Mouse (Mus musculus) ovary, postnatal 10 days (tissue): Measurements from ENCODE around the gene Gm10647.
"Not testable (repeated sequence)": the region's sequence is repeated elsewhere in the genome, so short reads cannot be mapped to it uniquely, and the experiment has no call there.

Experiments used
- DNase-seq: peaks from one replicate; pipeline ENCODE4 v3.0.0; 2022; ENCODE audit warnings: low spot score

The Gm10647 gene

DNA sequence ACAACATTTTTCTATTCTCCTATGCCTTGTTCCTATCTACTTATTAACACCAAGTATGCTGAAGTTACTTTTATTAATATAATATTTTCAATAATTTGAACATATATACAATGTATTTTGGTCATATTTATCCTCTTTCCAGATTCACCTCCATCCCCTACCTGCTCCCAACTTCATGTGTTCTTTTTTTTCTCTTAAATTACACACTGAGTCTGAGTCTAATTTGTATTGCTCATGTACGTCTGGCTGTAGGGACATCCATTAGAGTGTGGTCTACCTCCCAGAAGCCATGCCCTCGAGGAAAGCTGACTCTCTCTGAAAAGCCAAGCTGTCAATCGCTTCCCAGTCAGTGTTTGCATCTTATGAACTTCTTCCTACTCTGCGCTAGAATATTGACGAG is at the start of gene Gm10647:
TSS of gene Gm10647 (plus strand) at position 301 of the 400 bp plus-strand sequence.
- DNase-seq = no peak

DNA sequence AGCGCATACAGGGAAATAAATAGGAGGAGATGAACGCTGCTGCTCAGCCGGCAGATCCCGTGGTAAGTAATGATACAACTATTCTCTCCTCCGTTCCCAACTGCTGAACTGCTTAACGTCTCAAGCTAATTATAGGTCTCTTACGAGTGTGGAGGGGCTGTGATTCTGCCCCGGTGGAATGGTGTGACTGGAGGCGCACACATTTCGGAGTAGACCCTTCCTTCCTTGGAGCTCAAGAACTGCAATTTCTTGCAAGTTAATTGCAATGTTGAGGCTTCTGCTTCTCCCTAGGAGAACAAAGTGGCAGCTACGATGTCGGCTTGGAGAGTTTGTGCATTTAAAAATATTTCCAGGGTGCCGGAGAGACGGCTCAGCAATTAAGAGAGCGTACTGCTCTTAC is 48.4 kb upstream of the Gm10647 start:
- DNase-seq = no peak

DNA sequence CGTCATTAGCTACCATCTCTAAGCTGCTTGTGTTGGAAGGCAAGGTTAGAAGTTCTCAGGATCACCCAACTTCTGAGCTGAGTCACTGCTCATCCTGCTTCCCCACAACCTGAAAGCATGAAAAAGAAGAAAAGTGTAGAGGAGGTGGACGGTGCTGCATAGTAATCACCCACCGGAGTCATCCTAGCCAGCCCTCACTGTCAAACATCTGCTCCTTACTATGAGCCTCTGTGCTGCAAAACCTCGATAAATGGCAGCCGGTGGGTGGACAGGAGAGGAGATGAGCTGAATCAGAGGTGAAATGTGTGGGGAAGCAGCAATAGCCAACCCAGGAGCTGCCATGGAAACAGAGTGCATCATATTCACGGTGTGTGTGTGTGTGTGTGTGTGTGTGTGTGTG is 44.0 kb upstream of the Gm10647 start:
- DNase-seq = no peak

DNA sequence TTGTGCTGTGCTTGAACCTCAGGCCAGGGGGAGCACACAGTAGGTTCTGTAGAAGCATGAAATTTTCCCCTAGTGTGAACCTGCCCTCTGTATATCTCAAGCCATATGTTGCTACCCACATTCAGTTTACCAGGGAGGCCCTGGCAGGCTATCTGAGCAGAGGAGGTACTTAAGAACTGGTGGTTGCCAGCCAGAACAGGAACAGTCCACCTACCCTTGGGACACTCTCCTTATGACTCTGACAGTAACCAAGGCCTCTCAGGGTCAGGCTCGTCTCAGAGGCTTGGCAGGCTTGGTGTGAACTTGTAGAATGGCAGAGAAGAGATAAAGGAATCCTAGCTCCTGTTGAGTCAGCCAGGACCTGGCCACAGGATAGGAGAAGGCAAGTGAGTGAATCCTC is 35.8 kb upstream of the Gm10647 start:
- no peak for DNase-seq

DNA sequence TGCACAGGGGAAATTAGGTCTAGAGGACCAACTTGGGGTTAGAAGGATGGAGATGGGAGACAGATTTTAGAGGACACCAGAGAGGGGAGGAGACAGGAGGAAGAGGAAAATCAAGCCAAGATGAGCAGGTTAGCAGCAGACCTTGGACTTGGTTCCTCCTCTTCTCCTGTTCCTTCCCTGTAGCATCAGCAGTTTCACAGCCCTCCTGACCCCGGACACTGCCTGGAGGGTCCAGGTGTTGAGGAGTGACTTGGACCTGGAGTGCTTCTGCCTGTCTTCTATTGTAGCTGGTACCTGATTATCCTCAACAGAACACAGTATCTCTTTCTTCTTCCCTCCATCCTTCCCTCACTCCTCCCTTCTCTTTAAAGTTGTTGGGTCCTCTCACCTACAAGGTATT is 28.1 kb upstream of the Gm10647 start:
- no peak for DNase-seq

GRCm38 (mm10) chr9:66769275-66769674 is 27.6 kb upstream of the Gm10647 start:
- DNase-seq = no peak

DNA sequence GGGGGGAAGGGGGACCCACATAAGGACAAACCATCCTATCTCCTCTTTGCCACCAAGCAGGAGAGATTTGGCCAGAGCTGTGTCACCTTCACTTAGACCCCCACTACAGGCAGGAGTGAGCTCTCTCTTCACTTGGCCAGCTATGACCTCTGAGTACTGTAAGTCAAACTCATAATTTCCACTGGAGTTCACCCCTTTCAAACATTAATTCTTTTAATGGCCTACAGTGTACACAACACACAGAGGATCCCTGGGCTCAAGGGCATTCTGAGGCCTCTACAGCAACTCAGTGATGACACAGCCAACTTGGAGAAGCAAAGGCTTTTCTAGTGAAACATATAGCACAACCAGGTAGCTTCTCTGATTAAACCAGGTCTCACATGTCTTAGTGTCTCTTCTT is 26.1 kb upstream of the Gm10647 start:
- no peak for DNase-seq

DNA sequence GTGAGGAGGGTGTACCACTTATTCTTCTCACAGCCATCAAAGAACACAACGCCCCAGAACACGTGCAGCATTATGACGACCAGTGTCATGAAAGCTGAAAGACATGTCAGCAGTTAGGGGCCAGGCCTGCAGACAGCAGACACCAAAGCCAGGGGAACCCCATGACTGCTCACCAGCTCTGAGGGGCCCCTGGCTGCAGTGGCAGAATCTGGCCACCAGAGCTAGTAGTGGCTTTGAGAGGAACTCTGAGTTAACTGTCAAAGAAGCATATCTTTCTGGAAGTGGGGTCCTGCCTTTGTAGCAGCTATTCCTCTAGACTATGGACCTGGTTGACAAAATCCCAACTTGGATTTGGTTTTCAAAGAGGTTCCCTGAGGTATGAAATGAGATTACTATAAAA is 12.3 kb upstream of the Gm10647 start:
- not testable (repeated sequence) for DNase-seq

- no peak for DNase-seq
These were observed 9.0 kb upstream of the Gm10647 start for GRCm38 (mm10) chr9:66787821-66788220.

DNA sequence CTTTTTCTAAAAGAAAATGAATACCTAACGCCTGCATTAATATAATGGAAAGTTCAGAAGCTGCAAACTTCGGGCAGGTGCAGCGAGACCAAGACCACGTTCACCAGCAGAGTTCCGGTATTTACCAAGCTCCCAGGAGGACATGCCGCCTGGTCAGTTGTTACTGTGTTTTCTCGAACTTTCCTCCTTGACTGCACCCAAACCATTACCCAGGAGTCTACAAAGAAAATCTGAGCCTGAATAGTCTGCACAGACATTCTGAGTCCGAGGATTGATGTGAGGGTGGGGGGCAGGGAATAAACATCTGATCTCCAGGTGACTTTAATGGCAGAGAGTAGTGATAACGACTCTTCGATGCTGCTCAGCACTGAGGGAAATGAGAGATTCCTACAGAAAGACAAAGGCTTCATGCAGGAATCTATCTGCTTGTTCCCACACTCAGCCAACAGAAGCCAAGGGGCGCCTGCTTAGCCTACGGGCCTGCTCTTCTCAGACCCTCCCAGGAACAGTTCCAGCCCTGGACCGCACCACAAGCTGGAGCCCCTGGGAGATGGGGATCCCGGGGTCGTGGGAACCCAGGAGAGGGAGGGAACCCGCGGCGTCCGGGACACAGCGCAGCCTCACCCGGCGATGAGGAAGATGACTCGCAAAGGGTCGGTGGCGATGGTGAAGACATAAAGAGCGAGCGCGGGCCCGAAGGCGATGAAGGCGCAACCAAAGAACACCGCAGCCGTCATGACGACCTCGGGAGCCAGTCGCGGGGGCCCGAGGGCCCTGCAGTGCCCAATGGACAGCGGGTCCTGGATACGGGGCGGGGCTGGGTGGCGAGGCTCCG is 2.0 kb upstream of the Gm10647 start:
- DNase-seq = no peak

- peak; percentile 83 for DNase-seq
These were observed 1.1 kb upstream of the Gm10647 start, which contains the start of gene Aph1b for GRCm38 (mm10) chr9:66795464-66796324. Aph1b (minus strand) TSS chr9:66795490.

DNA sequence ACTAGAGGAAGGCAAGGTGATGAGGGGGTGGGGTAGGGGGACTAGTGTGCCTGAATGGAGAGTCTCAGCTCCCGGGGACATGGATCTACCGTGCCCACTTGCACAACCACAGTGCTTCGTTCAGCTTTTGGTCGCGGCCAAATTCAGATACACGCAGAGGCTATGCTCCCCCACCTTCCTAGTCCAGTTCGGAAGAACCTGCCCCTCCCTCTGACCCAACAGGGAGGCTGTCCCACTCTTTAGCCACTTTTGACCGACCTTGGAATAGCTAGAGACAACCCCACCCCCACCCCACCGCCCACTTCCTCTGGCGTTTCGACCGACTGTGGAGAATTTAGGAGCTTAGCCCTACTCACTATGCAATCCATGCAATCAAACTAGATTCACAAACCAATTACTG is 5.1 kb downstream of the Gm10647 start:
- DNase-seq = no peak

DNA sequence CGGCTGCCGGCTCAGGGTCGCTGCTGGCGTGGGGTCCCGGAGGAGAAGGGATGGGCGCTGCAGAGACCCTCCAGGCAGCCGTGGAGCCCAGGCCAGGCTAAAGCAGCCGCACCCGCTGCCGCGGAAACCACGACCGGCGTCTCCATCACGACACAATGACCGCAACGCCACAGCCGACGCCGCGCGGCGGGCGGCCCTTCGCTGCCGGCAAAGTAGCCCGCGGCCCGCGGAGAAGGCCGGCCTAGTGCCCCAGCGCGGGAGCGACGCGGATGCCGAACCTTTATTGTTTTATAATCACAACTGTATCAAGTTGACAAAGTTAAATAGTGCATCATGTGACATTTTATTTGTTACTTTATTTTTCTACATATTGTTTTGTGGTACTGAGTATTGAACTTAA is 9.1 kb downstream of the Gm10647 start:
- DNase-seq = not testable (repeated sequence)

- DNase-seq = no peak
These were observed 16.6 kb downstream of the Gm10647 start for GRCm38 (mm10) chr9:66813392-66813791.

- no peak for DNase-seq
These were observed 24.2 kb downstream of the Gm10647 start for GRCm38 (mm10) chr9:66820996-66821395.

DNA sequence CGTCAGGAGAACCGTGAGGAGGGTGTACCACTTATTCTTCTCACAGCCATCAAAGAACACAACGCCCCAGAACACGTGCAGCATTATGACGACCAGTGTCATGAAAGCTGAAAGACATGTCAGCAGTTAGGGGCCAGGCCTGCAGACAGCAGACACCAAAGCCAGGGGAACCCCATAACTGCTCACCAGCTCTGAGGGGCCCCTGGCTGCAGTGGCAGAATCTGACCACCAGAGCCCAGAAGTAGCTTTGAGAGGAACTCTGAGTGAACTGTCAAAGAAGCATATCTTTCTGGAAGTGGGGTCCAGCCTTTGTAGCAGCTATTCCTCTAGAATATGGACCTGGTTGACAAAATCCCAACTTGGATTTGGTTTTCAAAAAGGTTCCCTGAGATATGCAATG is 25.4 kb downstream of the Gm10647 start:
- DNase-seq = not testable (repeated sequence)

DNA sequence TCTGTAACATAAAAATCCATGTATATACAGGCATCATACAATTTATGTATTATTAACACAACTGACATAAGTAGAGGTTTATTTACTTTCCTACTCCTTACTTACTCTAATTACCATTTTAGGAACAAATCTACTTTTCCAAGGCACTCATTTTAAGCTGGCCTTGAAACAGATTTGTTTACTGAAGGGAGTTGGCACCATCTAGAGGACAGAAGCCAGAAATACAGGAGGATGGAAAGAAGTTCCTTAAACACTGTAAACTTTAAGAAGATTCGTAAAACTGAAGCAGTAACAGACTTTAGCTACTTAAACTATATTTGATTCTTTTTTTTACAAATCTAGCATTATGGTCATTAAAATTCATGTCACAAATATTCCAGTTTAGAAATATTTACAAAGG is 29.2 kb downstream of the Gm10647 start:
- no peak for DNase-seq

- no peak for DNase-seq
These were observed 35.6 kb downstream of the Gm10647 start for GRCm38 (mm10) chr9:66832366-66832908.

GRCm38 (mm10) chr9:66833851-66834250 is 37.0 kb downstream of the Gm10647 start:
- no peak for DNase-seq

- peak; percentile 88 for DNase-seq
These were observed 37.7 kb downstream of the Gm10647 start, which contains the start of gene Aph1c for GRCm38 (mm10) chr9:66834318-66835096. Aph1c (minus strand) TSS chr9:66834726.

GRCm38 (mm10) chr9:66835097-66835480 is 38.2 kb downstream of the Gm10647 start:
- no peak for DNase-seq

- no peak for DNase-seq
These were observed 50.0 kb downstream of the Gm10647 start for GRCm38 (mm10) chr9:66846822-66847221.
